Mouse (Mus musculus) adrenal gland, postnatal 25 days (tissue): ENCODE results near the gene Rapgef1. TPM values are rescaled to one million over a fixed set of nuclear protein-coding genes. Genes with fewer than 3 reads are reported as not detected.

ENCODE experiments used
- DNase-seq: peaks from one replicate; pipeline ENCODE4 v3.0.0; 2021; ENCODE audit warnings: mixed read lengths
- total RNA-seq: library from RNA; stranded (reverse); gene quantifications from 2 replicates; pipeline ENCODE4 v1.2.3, GENCODE M21; 2021

Rapgef1 gene
- total RNA-seq, 1 experiment from 2014 or later: 49.5 TPM

- DNase-seq: no peak
Measured at GRCm38 (mm10) chr2:29672746-29673536, 53.4 kb downstream of the Rapgef1 start.

DNA sequence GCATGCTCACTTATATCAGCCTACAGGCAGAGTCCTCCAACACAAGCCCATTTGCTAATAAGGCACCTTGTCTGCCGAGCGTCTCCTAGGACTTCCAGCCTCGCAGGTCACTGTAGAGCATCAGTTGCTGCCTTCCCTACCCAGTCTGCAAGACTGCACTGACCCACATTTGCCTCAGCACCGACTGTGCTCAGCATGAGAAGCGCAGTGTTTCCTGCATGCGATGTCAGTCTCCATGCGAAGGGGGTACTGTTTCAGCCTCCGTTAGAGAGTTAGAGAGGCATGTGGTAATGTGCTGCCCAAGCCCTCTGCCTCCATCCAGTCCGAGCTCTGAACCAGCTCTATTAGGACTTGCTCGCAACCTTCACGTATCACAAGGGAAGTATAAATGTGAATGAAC lies 54.6 kb downstream of the Rapgef1 start:
- no peak for DNase-seq

- no peak for DNase-seq
Measured at GRCm38 (mm10) chr2:29674545-29674944, 55.0 kb downstream of the Rapgef1 start.

DNA sequence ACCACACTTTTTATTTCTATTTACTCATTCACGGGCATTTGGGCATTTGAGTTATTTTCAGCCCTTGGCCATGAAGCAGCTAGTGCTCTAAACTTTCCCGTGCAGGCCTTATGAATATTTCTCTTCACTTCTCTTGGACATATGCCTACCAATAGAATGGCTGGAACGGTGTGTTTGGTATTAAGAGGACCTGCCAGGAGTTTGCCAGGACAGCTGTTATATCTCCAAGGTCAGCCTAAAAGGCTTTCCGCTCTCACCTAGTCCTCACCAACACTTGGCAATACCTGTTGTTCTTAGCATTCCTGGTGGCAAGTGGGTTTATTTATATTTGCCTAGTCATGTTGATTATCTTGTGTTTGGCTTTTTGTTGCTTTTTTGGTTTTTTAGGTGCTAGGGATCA lies 56.3 kb downstream of the Rapgef1 start:
- no peak for DNase-seq

DNA sequence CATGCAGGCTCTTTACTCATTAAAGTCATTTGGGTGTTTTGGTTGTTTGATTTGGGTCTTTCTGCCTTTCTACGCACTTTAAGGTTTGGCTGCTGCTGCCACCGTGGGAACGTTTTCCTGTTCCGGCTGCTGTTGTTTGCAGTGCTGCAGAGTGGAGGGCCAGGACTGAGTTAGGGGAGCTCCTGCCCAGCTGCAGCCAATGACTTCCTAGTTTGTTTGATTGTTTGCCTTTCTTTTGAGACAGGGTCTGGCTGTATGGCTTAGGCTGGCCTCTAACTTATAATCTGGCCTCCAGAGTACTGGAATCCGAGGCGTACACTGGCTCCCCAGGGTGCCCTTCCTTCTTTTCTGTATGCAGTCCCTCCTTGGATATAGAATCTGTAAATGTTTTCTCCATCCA lies 57.0 kb downstream of the Rapgef1 start:
- no peak for DNase-seq

GRCm38 (mm10) chr2:29677842-29678241 lies 58.3 kb downstream of the Rapgef1 start:
- DNase-seq: no peak

- DNase-seq: no peak
Measured at GRCm38 (mm10) chr2:29678524-29678923, 59.0 kb downstream of the Rapgef1 start.

DNA sequence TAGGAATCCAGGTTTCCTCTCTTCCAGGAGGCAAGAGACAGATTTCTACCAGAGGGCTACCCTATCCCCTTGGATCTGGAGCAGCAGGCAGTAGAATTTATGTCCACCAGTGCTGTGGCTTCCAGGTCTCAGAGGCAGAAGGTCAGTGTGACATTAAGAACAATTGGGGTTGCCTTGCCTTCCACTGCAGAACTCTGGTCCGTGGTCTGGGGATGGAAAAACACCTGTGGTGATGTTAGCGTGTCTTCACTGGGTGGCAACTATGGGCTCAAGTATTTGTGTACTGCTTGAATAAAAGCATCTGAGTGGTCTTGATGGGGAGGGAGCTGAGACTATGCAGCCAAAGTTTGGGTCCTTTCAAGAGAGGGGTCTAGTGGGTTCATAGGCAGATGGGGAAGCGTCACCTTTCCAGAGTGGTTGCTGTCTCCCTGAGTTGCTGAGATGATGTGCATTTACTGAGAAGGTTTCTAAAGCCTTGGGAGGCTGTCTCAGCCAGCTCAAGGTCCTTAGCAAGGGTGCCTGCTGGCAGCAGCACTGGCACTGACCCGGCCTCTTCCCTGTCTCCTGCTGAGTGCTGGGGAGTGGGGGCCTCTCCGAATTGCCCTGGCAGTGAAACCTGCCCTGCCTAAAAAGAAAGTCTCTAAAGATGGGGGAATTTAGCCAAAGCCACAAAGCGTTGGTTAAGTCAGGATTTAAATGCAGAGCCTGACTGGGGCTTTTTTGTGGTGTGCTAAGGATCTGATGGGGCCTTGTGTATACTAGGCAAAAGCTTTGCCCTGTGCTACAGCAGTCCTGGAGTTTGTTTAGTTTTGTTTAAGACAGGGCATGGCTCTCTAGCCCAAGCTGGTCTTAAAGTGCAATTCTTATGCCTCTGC lies 60.4 kb downstream of the Rapgef1 start:
- peak; percentile 21 for DNase-seq

DNA sequence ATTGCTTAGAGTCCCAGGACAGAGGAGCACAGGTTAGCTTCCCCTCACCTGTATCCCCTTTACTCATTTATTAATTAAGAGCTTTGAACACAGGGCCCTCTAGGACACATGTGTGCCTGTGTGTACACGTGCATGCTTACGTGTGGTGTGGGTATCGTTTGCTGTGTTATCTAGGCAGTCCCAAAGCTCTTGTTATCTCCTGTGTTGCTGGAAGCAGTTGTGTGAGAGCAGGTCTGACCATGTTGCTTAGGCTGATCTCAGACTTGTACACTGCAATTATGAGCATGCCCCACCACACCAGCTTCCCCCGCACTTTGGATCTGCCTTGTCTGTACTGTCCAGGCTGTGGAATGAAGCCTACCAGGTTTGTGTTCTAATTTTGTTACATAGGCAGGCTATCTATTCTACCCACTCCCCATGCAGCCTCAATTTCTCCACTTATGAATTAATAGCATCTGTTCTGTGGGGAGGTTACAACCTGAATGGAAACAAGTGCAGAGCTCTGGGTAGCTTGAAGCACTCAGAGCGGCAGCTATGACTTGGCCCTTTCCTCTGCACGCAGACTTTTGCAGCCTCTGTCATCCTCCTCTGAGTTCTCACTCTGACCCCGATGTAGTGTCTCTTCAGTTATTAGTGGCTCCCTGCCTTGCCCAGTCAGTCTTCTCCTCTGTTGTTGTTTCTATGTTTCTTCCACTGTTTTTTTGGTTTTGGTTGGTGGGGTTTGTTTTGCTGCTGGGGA lies 63.9 kb downstream of the Rapgef1 start:
- DNase-seq: no peak

GRCm38 (mm10) chr2:29684498-29684897 lies 65.0 kb downstream of the Rapgef1 start:
- no peak for DNase-seq

DNA sequence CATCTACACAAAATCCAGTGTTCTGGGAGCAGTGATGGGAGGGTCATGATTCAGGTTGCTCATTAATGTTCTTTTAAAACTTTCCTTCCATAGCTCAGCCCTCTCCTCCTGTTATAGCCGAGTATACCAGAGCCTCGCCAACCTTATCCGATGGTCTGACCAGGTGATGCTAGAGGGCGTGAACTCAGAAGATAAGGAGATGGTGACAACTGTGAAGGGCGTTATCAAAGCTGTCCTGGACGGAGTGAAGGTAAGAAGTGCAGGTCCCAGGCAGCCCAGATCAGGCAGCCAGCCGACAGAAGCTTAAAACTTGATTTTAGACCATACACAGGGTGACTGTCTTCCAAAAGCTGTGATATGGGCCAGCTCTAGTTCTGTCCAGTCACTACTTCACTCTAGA lies 69.5 kb downstream of the Rapgef1 start:
- no peak for DNase-seq

- no peak for DNase-seq
Measured at GRCm38 (mm10) chr2:29689495-29689894, 70.0 kb downstream of the Rapgef1 start.

DNA sequence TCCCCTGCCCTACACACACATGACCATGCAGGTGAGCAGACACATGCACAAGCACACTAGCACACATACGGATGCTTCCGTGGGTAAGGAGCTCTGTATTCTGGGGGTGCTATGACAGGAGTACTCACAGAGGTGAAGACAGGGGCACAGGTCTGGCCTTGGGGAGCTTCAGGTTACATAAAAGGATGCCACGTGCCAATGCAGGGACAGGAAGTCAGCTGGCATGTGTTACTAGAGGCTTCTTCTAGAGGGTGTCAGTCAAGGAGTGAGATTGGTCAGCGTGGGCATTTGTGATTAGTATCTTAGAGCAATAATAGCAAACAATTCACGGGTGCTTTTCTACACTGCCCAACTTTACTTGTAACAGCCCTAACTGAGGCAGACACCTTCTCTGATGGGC lies 71.5 kb downstream of the Rapgef1 start:
- no peak for DNase-seq

GRCm38 (mm10) chr2:29691507-29691906 lies 72.0 kb downstream of the Rapgef1 start:
- no peak for DNase-seq

DNA sequence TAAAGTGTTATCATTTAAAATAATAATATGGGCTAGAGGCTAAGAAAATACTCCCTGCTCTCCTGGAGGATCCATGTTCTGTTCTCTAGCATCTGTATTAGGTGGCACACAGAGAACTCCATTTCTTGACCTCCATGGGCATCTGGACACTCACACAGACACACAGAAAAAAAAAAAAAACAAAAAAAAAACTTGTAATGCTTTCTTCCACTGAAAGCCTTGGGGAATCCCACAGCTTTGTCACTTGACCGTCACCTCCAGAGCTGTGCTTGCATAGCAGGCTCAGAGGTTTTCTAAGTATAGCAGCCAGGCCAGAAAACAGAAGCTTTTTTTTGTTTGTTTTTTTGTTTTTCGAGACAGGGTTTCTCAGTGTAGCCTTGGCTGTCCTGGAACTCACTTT lies 72.7 kb downstream of the Rapgef1 start:
- no peak for DNase-seq

DNA sequence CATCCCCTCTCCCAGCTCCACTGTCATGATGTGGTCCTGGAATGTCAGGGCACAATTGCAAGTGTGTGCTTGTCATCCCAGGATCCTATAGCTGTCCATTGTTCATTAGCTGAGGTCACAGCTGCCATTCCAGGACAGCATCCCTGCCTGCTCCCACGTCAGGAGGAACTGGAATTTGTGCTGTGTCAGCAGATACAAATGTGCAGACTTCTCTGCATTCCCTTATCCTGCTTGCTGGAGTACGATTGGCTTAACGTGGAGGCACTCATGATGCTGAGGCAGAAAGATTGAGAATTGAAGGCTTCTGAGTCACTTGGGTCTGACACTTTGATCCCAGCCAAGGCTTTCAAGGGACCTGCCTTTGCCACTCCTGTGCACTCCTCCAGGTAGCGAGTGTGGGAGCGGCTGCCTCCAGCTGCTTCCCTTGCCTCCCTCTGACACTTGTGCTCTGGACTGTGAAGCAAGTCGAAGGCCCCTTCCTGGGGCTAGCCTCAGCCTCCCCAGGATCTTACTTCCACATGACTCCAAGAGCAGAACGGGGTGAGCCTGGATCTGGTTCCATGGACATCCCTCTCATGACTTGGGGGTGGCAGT lies 76.8 kb downstream of the Rapgef1 start:
- no peak for DNase-seq

DNA sequence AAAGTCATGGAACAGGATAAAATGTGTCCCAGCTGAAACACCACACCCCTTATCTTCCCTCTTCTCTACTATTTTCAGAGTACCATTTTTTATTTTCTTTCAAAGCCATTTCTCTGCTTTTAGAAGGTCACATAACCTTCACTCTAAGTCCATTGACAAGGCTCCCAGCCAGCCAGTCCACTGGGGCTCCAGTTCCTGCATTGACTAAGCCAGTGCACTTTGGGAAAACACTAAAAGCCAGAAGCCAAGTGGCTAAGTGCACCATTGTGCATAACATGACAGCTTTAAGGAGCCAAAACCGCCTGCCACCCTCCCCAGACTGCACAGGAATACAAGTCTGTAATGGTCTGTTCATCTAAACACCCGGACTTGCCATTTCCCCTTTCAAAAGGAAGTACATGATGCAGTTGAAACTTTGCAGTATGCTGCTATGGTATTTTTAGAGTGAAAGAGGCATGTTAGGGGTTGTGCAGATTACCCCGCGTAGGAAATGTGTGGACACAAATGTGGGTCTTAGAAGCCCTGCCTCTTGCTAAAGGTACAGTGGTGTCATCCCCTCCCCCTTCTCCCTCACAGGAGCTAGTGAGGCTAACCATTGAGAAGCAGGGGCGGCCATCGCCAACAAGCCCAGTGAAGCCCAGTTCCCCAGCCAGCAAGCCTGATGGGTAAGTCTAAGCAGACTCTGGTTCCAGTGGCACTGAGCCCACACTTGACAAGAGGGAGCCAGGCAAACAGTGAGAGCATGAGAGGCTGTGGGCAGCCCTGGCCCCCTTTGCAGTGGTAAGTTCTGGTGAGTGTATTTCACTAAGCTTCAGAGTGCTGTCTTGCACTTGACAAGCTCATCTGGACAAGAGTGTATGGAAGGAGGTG lies 79.1 kb downstream of the Rapgef1 start:
- no peak for DNase-seq

DNA sequence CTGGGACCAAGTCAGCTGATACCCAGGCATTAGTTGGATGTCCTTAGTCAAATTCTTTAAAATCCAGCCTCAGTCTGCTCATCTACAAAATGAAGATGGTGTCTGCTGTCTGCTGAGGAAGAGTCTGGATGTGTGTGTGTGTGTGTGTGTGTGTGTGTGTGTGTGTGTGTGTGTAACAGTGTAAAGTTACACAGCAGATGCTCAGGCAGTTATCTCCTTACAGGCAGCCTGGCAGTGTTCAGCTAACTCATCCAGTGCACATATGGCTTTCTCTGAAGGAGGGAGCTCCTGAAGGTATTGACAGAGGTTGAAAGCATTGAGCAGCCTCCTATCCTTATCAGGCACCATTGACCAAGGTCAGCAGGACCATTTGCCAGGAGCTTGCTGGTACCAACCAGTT lies 81.4 kb downstream of the Rapgef1 start:
- no peak for DNase-seq

GRCm38 (mm10) chr2:29701393-29701792 lies 81.9 kb downstream of the Rapgef1 start:
- DNase-seq: no peak

DNA sequence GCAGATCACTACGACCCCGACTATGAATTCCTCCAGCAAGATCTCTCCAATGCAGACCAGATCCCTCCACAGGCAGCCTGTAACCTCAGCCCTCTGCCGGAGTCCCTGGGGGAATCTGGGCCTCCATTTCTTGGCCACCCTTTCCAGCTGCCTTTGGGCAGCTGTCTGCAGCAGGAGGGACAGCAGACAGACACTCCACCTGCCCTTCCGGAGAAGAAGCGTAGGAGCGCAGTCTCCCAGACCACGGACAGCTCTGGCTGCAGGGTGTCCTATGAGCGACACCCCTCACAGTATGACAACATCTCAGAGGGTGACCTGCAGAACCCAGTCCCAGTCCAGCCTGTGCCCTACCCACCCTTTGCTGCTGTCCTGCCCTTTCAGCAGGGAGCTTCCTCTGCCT lies 82.7 kb downstream of the Rapgef1 start:
- no peak for DNase-seq
